Mouse (Mus musculus) hematopoietic stem cell, adult 5-6 weeks (primary cell): ENCODE measurements around the gene Srsf1. TPM values are rescaled to one million over a fixed set of nuclear protein-coding genes. Genes with fewer than 3 reads are reported as not detected.
"Not testable (repeated sequence)": the region's sequence is repeated elsewhere in the genome, so short reads cannot be mapped to it uniquely, and the experiment has no call there.

Experiments used
- ATAC-seq, 2 experiments: fragments of 125-278 bp in 1 of 2; replicated peaks in 1 of 2; 2 replicates each; pipeline ENCODE4 v1.8.0; 2016 to 2017; ENCODE audit warnings: inconsistent platforms in 2 of 2, mild to moderate bottlenecking in 2 of 2, moderate number of reproducible peaks in 2 of 2, low read depth in 1 of 2, moderate TSS enrichment in 1 of 2; ENCODE audit not compliant: low FRiP score in 2 of 2, poor library complexity in 2 of 2, severe bottlenecking in 2 of 2, insufficient read depth in 1 of 2, low TSS enrichment in 1 of 2
- total RNA-seq: library from RNA; stranded (forward); fragments of 172-1452, 232-1000 nt; gene quantifications from 2 replicates; pipeline ENCODE4 v1.2.3, GENCODE M21; 2017

The Srsf1 gene
- total RNA-seq, 1 experiment from 2014 or later, result 411 TPM

GRCm38 (mm10) chr11:88031753-88032152, 15.4 kb upstream of the Srsf1 start:
- ATAC-seq, result no peak

DNA sequence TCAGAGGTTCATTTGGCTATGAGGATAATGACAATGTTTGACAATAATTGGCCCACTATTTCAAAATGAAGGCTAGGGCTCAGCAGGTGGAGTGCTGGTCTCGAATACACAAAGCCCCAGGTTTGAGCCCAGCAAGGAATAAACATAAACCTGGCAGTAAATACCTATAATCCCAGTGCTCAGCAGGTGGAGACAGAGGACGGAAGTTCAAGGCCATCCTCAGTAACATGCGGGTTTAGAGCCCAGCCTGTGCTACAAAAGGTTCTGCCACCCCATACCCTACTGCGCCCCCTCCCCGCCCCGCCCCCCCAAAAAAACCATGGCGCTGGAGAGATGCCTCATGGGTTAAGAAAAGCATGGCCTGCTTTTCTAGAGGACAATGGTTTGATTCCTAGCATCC, 11.2 kb upstream of the Srsf1 start:
- no peak for ATAC-seq

DNA sequence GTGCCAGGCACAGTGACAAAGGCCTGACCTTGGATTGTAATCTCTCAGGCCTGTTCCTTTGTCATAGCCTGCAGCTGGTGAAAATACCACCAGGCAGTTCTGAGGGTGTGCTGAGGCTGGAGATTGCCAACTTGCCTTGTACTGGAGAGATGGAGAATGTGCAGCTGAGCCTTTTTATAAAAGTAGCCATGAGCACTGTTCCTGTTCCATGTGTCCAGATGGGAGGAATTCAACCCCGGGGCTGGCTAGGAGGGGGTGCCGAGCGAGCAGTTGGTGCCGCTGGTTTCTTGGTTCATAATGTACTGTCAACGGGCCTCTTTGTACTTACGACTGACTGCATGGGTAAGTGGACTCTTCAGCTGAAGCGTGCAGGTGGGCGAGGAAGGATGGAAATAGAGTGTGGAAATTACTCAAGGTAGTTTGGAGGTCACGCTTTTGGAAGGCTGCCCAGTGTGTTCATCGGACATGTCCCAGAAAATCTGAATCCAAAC, 10.4 kb upstream of the Srsf1 start:
- no peak for ATAC-seq

- no peak for ATAC-seq
Observed at GRCm38 (mm10) chr11:88037386-88037785, 9.8 kb upstream of the Srsf1 start.

DNA sequence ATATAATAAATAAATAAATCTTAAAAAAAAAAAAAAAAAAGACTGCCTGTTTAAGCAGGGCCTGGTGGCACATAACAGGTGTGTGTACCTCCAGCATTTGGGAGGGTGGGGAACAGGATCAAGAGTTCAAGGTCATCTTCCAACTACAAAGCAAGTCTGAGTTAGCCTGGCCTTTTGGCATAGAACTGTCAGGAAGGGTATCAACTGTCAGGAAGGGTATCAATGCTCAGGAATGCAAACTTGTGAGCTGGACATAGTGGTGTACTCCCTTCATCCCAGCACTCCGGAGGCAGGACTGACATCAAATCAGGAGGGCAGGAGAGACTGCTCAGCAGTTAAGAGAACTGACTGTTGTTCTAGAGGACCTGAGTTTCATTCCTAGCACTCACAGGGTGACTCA, 8.1 kb upstream of the Srsf1 start:
- no peak for ATAC-seq

DNA sequence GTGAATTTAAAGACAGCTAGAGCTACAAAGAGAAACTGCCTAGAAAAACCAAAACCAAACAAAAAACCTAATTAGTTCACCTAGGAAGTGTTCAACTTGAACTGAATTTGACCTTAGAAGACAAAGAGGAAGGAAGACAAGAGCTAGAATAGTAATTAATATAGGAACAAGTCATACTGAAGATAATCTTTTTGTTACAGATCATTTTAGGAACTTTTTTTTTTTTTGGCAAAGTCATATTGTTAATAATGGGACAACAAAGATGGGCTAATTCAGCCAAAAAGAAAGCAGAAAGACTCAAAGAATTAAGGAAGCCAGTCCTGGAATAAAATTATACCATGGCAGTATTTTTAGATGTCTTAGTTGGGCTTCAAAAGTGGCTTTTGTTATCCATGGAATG, 2.9 kb upstream of the Srsf1 start:
- no peak for ATAC-seq

GRCm38 (mm10) chr11:88045159-88045558, 2.0 kb upstream of the Srsf1 start:
- ATAC-seq, result not testable (repeated sequence)

DNA sequence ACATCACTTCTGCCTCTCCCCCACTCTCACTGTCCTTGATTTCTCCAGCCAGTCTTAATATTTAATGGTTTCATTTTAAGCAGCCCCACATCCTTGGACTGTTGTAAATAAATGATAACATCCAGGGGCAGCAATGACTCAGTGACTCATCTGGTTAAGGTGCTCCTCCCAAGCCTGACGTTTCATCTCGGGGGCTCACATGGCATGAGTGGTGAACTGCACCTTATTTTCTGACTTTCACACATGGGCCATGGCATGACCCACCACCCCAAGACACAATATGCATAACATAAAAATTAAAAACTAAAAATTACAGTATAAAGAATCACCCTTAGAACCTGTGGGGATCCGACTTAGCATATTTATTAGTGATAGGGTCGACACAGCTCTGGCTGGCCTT, 1.3 kb upstream of the Srsf1 start:
- no peak for ATAC-seq

DNA sequence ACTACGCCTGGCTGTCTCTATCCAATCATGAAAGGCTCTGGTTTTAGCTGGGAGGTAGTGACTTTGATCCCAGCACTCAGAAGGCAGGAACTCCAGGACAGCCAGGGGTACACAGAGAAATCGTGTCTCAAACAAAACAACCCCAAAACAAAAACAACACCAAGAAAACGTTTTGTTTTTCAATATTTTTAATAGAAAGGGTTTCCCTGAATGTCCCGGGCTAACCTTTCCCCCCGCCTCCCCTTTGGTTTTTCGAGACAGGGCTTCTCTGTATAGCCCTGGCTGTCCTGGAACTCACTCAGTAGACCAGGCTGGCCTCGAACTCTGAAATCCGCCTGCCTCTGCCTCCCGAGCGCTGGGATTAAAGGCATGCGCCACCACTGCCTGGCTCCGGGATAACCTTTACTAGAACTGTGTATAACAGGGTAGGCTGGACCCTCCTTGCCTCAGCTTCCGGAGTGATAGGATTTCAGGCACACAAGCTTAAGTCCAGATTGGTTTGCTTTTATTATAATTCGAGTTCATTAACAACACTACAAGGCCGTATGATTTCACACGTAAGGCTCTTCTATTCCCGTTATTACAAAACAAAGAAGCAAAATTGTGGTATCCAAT, 743 bp upstream of the Srsf1 start:
- ATAC-seq, result no peak

- peak in 1 of 2 experiments; percentile 21; a peak in 1 of 4 replicates for ATAC-seq
Observed at GRCm38 (mm10) chr11:88047871-88048531, 828 bp downstream of the Srsf1 start.

- ATAC-seq, result no peak
Observed at GRCm38 (mm10) chr11:88048961-88049670, 1.9 kb downstream of the Srsf1 start.

DNA sequence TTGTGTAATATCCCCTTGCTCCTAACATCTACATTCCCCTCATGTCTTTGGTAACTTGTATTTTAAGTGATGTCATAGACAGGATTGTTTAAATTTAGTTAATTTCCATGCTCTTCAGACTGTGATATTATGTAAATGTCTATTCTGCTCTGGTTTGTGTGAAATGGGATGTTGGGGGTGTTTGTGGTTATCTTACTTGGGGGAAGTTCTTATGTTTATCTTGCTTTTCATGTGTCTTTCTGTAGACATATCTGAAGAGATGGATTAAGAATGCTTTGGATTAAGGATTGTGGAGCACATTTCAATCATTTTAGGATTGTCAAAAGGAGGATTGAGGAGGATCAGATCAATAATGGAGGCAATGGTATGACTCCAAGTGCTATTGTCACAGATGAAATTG, 2.6 kb downstream of the Srsf1 start:
- no peak for ATAC-seq

DNA sequence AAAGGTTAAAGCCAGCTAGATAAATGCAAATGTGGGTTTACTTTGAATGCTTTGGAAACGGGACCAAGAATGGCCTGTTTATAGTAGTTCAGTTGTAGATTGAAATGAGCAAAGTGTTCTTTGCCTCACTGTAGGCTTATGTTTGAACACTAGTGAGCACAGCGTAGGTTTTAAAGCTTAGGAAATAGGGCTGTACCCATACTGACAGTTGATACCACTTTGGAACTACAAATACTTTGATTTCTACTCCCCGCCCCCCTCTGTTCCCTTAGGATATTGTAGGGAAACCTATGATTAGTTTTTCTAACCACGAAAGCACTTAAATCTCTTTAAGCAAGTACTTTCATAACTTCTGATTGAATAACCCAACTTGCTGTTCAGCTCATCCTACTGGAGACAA, 5.5 kb downstream of the Srsf1 start:
- ATAC-seq, result no peak

DNA sequence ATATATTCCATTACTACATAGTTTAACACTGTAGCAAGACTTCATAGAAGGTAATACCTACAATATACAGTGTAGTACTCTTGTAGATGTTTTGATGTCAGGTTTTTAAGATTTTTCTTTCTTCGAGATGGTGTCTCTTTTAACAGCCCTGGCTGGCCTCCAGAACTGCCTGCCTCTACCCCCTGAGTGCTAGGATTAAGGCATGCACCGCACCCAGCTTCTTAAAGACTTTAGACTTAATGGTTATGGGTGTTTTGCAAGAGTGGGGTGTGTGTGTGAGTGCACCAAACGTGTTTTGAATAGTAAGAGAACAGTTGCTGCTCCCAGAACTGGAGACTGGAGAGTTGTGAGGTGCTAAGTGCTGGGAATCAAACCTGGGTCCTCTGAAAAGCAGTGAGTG, 6.6 kb downstream of the Srsf1 start:
- ATAC-seq, result no peak

- ATAC-seq, result peak in 1 of 2 experiments; percentile 30; a peak in 1 of 4 replicates
Observed at GRCm38 (mm10) chr11:88054589-88054988, 7.4 kb downstream of the Srsf1 start.

GRCm38 (mm10) chr11:88055777-88056176, 8.6 kb downstream of the Srsf1 start:
- ATAC-seq, result no peak

DNA sequence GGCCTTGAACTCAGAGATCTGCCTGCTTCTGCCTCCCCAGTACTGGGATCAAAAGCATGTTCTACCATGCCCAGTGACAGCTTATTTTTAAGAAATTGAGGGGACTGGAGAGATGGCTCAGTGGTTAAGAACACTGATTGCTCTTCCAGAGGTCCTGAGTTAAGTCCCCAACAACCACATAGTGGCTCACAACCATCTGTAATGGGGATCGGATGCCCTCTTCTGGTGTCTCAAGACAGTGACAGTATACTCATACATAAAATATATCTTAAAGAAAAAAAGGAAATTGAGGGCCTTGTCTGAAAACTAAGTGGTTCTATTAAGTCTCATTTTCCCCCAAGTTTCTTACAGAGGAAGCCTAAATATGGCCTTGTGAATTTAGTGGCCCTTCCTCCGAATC, 10.6 kb downstream of the Srsf1 start:
- ATAC-seq, result no peak

GRCm38 (mm10) chr11:88059141-88059540, 12.0 kb downstream of the Srsf1 start:
- peak; percentile 92 to 94 for ATAC-seq
